Mouse (Mus musculus): ENCODE measurements at regions not wholly inside any gene's neighbourhood (a gene's known extent, or its start where the extent isn't known, plus 50 kb on each side); places are given as distances from the start of the nearest gene placed in this dataset.

DNA sequence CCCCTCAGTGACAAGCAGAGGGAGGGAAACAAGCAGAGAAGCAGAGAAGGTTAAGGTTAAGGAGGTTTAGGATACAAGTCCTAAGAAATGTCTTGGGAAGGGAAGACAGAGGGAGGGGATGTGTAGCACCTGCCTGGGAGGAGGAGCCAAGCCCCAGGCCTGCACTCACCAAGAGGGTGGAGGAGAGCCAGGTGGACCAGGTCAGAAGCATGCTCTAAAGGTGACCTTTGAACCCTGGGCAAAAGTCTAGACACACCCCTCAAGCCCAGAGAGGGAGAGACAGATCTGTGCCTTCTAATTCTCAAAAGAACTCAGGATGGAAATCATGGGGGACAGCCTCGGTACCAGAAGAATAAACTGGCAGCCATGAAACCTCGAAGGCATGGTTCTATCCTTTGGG, 54.4 kb upstream of the Calm2 start:
- DNase-seq (ENCODE audit: low spot score), result no peak

DNA sequence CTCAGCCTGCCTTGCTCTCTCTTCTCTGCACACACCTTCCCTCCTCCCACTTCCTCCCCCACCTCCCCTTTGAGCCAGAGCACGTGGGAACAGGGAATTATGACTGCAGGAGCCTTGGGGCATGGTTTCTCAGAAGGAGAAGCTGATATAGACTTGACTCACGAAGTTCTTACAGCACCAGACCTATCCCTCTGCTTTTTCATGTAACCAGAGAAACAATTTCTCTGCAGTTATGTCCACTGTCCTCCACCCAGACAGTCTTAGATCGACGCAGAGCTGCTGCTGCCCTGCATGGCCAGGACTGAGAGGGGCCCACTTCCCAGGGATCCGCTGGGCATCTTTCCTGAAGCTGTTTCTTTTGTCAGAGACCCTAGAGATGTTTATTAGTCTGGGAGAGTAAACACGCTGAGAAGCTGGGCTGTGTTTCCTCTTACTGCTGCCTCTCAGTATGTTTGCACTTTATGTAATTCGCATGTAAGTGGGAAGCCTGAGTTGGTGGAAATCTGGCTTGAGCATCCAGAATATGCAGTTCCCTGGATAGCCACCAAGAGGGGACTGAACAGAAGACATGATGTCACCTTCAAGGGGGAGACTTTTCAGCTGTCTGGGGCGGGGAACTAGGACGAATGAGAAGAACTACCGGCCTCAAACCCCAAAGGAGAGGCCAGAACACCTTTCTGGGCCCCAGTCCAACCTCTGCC, 55.1 kb upstream of the Calm2 start:
- DNase-seq (ENCODE audit: low spot score), result peak; percentile 6

- no peak for DNase-seq (ENCODE audit: low spot score)
These were observed 55.9 kb upstream of the Calm2 start for GRCm38 (mm10) chr17:87502388-87503369.

- no peak for DNase-seq (ENCODE audit: low spot score)
These were observed 56.8 kb upstream of the Calm2 start for GRCm38 (mm10) chr17:87503491-87503890.

GRCm38 (mm10) chr17:87504960-87505681, 58.4 kb upstream of the Calm2 start:
- DNase-seq (ENCODE audit: low spot score), result no peak

- DNase-seq (ENCODE audit: low spot score), result no peak
These were observed 61.1 kb upstream of the Calm2 start for GRCm38 (mm10) chr17:87507848-87508247.

DNA sequence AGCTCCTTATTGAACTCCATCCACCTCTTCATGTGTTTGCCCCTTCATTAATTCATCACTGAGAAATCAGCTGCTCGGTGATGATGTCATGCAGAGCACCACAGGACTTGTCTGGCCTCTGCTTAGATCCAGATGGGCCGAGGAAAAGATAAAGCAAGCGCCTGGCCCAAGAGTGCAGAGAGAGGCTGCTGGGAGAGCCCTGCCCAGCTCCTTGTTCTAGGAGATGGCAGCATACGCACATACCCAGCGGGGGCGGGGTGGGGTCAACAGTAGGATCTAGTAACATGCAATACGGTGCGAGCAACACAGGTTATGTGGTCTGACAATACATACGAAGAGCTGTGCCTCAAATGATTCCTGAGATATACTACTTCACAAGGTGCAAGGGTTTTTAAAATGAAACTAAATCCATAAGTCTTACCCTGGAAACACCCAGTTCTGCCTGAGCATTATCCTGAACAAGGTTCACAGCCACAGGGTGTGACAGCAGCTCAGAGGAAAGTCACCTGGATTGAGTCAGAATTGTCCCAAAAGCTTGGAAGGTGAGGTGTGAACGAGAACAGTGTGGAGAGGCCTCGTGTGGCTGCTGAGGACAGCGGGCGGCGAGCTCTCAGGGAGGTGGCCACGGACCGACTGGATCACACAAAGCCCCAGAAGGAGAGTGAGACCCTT, 62.0 kb upstream of the Calm2 start:
- DNase-seq (ENCODE audit: low spot score), result no peak

GRCm38 (mm10) chr17:87512000-87512611, 65.4 kb upstream of the Calm2 start:
- no peak for DNase-seq (ENCODE audit: low spot score)

- DNase-seq (ENCODE audit: low spot score), result no peak
These were observed 67.1 kb upstream of the Calm2 start for GRCm38 (mm10) chr17:87513822-87514221.

DNA sequence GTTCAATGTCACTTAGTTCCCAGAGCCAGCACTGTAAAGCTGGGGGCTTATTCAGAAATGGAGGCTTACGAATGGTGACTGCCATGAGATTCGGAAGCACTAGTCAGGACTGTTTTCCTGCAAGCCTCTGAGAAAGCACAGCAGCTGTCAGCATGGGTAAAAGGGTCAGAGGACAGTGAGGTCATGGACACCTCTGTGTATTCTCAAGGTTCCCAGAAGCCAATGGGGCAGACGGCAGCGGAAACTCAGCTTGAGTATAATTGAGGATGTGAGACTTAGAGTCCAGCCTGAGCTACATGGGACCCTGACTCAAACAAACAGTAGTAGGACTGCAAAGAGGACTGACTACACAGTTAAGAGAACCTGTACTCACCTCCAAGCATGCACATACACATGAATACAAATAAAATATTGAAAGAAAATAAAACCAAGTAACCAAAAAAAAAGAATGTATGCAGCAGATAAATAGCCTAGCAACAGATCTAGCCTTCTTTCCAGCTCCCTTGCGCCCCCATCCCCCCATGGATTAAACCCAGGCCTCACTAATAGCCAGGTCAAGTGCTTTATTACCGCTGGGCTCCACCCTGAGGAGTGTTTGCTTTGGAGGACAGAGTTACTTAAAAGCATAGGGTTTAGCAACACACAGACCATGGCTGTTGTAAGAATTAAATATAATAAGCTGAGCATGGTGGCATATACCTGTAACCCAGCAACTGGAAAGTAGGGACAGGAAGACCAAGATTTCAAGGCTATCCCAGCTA, 67.8 kb upstream of the Calm2 start:
- no peak for DNase-seq (ENCODE audit: low spot score)

DNA sequence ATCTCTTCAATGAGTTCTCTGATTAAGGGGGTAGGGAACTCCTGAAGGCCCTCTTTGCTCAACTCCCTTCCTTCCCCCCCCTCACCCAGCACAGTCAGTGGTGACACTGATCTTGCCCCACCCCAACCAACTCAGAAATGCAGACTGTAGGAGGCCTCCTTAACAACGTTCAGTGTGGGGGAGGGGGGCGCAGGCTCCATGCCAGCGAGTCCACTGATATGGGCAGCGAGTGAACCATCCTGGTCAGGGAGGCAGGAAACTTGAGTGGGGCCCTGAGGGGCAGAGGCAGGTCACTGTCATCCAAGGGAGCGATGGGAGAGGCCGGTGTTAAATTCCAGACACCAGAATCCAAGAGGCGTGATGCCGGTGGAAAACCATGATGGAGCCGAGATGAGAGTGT, 70.5 kb upstream of the Calm2 start:
- no peak for DNase-seq (ENCODE audit: low spot score)

- no peak for DNase-seq (ENCODE audit: low spot score)
These were observed 72.7 kb upstream of the Calm2 start for GRCm38 (mm10) chr17:87519454-87519853.

DNA sequence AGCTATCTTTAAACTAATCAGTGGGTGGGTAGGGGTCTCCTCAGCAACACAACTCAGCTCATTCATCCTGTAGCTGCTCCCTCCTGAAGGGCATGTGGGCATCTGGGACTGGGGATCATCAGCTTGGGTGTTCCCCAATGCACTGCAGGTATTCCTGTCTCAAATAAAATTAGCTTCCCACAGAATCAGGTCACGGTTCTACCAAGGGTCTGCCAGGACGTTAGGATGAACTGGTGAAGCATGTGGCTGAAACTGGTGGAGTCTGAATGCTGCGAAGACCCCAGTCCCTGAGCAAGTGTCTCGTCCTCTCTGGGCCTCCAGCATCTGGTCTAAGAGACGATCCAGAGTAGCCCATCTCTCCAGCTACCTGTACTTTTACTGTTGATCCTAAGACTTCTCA, 74.1 kb upstream of the Calm2 start:
- DNase-seq (ENCODE audit: low spot score), result no peak

GRCm38 (mm10) chr17:87521622-87522151, 75.0 kb upstream of the Calm2 start:
- DNase-seq (ENCODE audit: low spot score), result peak; percentile 19

- peak; percentile 12 for DNase-seq (ENCODE audit: low spot score)
These were observed 75.9 kb upstream of the Calm2 start for GRCm38 (mm10) chr17:87522500-87523091.

- DNase-seq (ENCODE audit: low spot score), result peak; percentile 79
These were observed 76.9 kb upstream of the Calm2 start for GRCm38 (mm10) chr17:87523643-87524042.

DNA sequence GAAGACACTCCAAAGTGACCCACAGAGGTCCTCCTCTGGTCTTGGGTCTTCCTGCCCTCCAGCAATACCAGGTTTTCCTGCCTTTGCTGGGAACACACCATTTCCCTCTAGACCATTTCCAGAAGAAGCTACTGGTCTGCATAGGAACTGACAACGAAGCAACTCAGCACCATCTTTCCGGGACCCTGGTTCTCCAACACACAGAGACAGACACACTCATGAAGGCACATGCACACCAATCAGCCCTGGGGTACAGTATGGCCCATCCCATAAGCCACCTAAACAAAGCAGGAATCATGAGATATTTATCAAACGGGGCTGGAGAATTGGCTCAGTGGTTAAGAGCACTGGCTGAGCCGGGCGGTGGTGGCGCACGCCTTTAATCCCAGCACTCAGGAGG, 80.4 kb upstream of the Calm2 start:
- DNase-seq (ENCODE audit: low spot score), result no peak

DNA sequence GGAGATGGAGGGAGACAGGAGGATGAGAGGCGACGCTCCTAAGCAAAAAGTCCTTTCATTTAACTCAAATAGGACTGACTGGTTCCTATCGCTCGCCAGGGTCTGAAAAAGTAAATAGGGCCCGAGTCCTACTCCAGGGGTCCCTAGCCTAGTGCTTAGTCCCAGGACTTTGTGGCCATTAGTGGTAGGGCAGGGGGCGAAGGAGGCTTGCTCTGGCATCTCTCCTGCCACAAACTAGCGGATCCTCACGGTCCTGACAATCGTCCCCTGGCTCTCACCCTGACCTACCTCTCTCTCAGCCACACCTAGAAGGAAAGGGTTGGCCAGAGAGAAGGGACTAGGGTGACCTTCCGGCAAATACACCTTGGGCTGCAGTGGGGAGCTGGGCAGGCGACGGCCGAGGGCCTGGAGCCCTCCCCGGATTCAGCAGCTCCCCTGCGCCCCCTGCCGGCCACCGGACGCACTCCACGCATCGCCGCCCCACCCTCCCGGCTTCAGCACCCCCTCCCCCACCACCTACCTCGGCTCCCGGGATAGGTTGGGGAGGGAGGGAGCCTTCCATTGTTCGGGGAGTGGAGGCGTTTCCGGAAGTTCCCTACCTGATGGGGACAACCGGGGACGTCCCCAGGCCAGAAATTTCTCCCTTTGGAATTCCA, 83.6 kb upstream of the Calm2 start:
- peak; percentile 89 for DNase-seq (ENCODE audit: low spot score)

- DNase-seq (ENCODE audit: low spot score), result no peak
These were observed 84.2 kb upstream of the Calm2 start for GRCm38 (mm10) chr17:87530818-87531410.

Measured in urinary bladder, postnatal 14 days (tissue).